Mouse (Mus musculus): Measurements from ENCODE around the gene Ube2f.

DNA sequence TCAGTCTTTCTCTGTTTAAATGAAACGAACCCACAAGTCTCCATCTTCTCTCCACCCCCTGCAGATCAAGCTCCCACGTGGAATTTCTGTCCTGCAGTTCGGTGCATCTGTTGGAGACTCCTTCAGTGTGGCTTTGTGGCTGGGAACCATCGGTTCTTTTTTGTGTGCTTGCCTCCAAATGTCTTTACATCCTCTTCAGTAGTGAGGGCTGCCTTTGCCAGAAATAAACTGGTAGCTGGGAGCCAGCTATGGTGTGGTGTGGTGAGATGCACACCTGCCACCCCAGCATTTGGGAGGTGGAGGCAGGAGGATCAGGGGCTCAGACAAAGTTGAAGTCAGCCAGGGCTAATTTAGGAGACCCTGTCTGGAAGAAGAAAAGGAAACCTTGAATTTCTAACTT lies 82.0 kb downstream of the Ube2f start:
- TF ChIP-seq ZC3H11A (IDR thresholded peaks at IDR 0.05; ENCODE audit: borderline replicate concordance, low read depth, low read length) (no peak), CHD2 (IDR thresholded peaks at IDR 0.05; ENCODE audit: low read depth, low read length) (no peak), MAFK (IDR thresholded peaks at IDR 0.05; ENCODE audit: insufficient read depth, low read depth, low read length) (no peak), ZNF384 (IDR thresholded peaks at IDR 0.05; ENCODE audit: low read depth, low read length) (no peak)
